Mouse (Mus musculus): ENCODE data around the gene Rnf157.

- no peak for TF ChIP-seq CTCF (IDR thresholded peaks at IDR 0.05; ENCODE audit: extremely low read depth, insufficient read depth, low read length)
- TF ChIP-seq POLR2A (IDR thresholded peaks at IDR 0.05; ENCODE audit: extremely low read depth, insufficient read depth, low read length): no peak
These were observed 107.4 kb downstream of the Rnf157 start for GRCm38 (mm10) chr11:116305423-116305822.

All from cortical plate, adult 2 months (tissue).